Mouse (Mus musculus): ENCODE data around the gene Pnpt1. TPM values are rescaled to one million over a fixed set of nuclear protein-coding genes. Genes with fewer than 3 reads are reported as not detected.

Gene Pnpt1
- 9.7 and 12.2 TPM in 2 replicates for total RNA-seq (2023)

GRCm38 (mm10) chr11:29130385-29131355 lies at the start of gene Pnpt1:
Gene Pnpt1 (plus strand): TSS chr11:29130744.

GRCm38 (mm10) chr11:29172563-29173124 lies 42.1 kb downstream of the Pnpt1 start, which contains the start of gene Ppp4r3b:
Gene Ppp4r3b (plus strand): TSS chr11:29172890.

Other genes with a start within 250 kb of the Pnpt1 start
- gene Ppp4r3b, start 42.1 kb downstream of the Pnpt1 start, total RNA-seq (2023) = 108 and 120 TPM in 2 replicates
- 15.1 and 15.7 TPM in 2 replicates for gene Cfap36, start 116.7 kb downstream of the Pnpt1 start, total RNA-seq (2023)
- 18.6 and 33.4 TPM in 2 replicates for gene Ccdc88a, start 242.9 kb downstream of the Pnpt1 start, total RNA-seq (2023)